Mouse (Mus musculus) midbrain, embryonic 12.5 days (tissue): ENCODE data around the gene Ndufb4. TPM values are rescaled to one million over a fixed set of nuclear protein-coding genes. Genes with fewer than 3 reads are reported as not detected.

ENCODE experiments used
- ATAC-seq: fragments of 200-750 bp; cut with Nextera tagmentation; 2 replicates; pipeline ENCODE4 v1.8.0; 2017; ENCODE audit warnings: low read depth, moderate TSS enrichment, moderate library complexity; ENCODE audit not compliant: low FRiP score
- H3K27ac ChIP-seq: fragments of 300-500 bp; sonication (generic); replicated peaks from 2 replicates; pipeline ENCODE4 v1.5.1; 2016; ENCODE audit warnings: mild to moderate bottlenecking
- H3K27me3 ChIP-seq: fragments of 300-500 bp; sonication (generic); 2 replicates; pipeline ENCODE4 v1.6.1; 2016; ENCODE audit warnings: mild to moderate bottlenecking
- H3K36me3 ChIP-seq: fragments of 300-500 bp; sonication (generic); 2 replicates; pipeline ENCODE4 v1.6.1; 2016
- H3K4me1 ChIP-seq: fragments of 300-500 bp; sonication (generic); 2 replicates; pipeline ENCODE4 v1.6.1; 2016
- H3K4me2 ChIP-seq: fragments of 300-500 bp; sonication (generic); replicated peaks from 2 replicates; pipeline ENCODE4 v1.6.1; 2016; ENCODE audit warnings: mild to moderate bottlenecking, moderate library complexity
- H3K4me3 ChIP-seq: fragments of 300-500 bp; sonication (generic); 2 replicates; pipeline ENCODE4 v1.5.1; 2016; ENCODE audit warnings: mild to moderate bottlenecking
- H3K9ac ChIP-seq: fragments of 300-500 bp; sonication (generic); replicated peaks from 2 replicates; pipeline ENCODE4 v1.6.1; 2016; ENCODE audit warnings: mild to moderate bottlenecking, moderate library complexity
- H3K9me3 ChIP-seq: fragments of 300-500 bp; sonication (generic); 2 replicates; pipeline ENCODE4 v1.6.1; 2016; ENCODE audit warnings: mild to moderate bottlenecking
- WGBS: fragments of 180-500 bp; shearing (Covaris S2); methylation state at CpG from one replicate; pipeline ENCODE4 v1.1.7; 2016; 5-methylcytosine and 5-hydroxymethylcytosine counted together
- polyA plus RNA-seq: library from polyadenylated mRNA; unstranded; fragments of >200 nt; fragmentation: Nextera tagmentation; extraction: Ambion mirVana; gene quantifications from 2 replicates; pipeline ENCODE4 v1.2.1, GENCODE M21; 2016

The Ndufb4 gene
- polyA plus RNA-seq, 1 experiment from 2014 or later = 65.8 TPM

DNA sequence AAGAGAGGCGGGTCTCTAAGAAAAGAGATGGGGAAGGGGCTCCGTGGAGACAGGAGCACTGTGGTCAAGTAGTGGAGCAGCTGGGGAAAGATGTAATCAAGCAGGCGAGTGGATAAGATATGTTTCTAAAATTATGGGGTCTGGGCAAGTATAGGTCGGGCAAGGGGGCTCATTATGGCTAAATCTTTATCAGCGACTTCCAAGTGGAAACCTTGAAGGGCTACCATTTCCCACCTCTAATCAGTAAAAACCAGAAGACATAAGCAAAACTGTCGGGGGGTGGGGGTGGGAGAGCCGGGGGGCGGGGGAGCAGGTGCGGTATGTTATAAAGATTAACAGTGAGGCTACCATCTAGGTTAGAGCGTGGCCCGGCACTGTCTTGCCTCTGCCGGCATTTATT lies 32.6 kb upstream of the Ndufb4 start:
- Histone ChIP-seq H3K36me3 (no peaks in the 10 kb centered on the region), H3K27me3 (no peaks in the 10 kb centered on the region), H3K9ac (no peak overlapping the region), H3K4me2 (no peak overlapping the region), H3K9me3 (no peaks in the 10 kb centered on the region), H3K27ac (peak overlapping the region; percentile 87), H3K4me3 (no peak overlapping the region), H3K4me1 (peaks cover 37% of the 10 kb centered on the region)
- ATAC-seq = no peak
- WGBS = 73% methylated on average over 12 of the region's 12 CpGs

DNA sequence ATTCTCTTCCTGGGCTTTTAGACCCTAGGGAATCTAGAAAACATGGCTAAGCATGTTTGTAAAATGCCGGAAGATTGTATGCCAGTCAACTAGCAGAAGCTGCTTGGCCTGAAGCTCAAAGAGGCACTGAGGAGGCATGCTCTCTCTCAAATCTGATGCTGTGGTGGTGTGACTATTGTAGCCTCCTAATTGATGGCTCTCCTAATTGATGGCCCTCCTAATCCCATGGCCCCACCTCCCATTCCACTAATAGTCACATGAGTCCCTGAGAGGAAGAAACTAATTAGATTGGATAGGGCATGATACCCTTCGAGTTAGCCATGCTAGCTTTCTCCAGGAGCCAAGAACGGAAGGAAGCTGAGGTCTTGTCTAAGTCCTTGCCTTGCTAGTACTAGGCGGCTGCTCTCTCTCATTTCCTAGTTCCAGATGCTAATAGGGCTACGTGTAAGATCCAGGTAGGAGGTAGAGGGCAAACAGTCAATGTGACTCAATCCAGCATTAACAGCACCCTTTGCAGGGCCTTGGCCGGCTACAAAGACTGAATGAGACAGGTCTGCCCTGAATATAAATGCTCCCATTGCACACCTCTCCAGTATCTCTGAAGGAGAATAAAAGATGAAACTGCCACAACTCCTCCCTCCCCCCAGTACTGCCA lies 31.8 kb upstream of the Ndufb4 start:
- no peaks in the 10 kb centered on the region for H3K36me3 ChIP-seq
- H3K4me3 ChIP-seq = no peak overlapping the region
- WGBS = 64% methylated on average over 6 of the region's 6 CpGs
- H3K4me1 ChIP-seq = peaks cover 37% of the 10 kb centered on the region
- no peaks in the 10 kb centered on the region for H3K9me3 ChIP-seq
- no peak overlapping the region for H3K9ac ChIP-seq
- H3K27me3 ChIP-seq = no peaks in the 10 kb centered on the region
- no peak overlapping the region for H3K4me2 ChIP-seq
- no peak for ATAC-seq
- H3K27ac ChIP-seq = peak overlapping the region; percentile 87

DNA sequence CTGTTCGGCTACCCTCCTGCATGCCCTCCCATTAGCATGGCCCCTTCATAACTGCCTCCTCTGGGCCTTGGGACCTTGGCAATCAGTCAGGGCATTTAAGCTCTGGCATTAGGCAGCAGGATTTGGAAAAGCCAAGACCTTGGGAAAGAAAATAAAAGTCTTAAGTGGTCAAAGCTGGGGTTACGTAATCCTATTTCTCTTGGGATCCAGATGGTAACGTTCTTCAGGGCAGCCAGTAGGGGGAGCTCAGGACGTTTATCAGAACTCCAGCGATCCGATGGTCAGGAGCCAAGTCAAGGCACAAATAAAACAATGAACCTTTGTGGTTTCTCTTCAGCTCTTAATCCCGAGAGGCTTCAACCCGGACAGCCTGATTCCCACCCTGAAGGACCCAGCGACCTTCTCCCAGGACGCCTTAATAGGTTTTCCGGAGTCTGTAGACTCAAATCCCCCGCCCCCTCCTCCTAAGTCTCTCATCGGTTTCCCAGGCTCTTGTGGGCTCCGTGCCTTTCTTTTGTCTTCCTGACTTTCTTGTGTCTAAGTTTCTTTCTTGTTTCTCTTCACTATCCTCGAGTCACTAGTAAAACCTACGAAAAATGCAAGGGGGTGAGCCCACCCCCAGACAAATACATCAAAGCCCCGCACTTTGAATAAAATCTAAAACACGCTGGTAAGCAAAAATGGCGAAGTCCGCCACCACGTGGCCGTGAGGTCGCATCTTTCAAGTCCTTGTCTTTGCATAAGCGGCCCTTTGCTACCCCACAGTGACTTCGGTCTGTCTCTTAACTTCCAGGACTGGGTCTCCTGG lies 30.6 kb upstream of the Ndufb4 start:
- Histone ChIP-seq H3K4me2 (peak overlapping the region; percentile 54), H3K9ac (peak overlapping the region; percentile 54), H3K36me3 (no peaks in the 10 kb centered on the region), H3K9me3 (no peaks in the 10 kb centered on the region), H3K4me1 (peaks cover 37% of the 10 kb centered on the region), H3K27me3 (no peaks in the 10 kb centered on the region), H3K27ac (peak overlapping the region; percentile 89), H3K4me3 (peak overlapping the region; percentile 37)
- ATAC-seq = peak; percentile 65
- WGBS = 1% methylated on average over 25 of the region's 25 CpGs

DNA sequence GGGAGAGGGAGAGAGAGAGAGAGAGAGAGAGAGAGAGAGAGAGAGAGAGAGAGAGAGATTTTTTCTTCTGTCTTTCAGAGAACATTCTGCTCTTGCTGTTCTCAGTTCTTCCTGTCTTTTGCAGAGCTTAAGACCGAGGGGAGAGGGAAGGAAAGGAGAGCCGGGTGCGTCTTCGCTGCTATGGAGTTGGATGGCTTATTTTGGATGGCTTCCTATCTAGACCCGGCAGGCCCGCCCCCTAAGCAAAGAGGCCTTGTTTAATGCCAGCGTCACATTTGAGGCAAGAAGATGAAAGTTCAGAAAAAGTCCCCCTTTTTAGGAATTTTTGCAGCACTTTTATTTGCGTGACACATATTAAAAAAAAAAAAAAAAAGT lies 30.0 kb upstream of the Ndufb4 start:
- peaks cover 37% of the 10 kb centered on the region for H3K4me1 ChIP-seq
- H3K4me2 ChIP-seq = peak overlapping the region; percentile 54
- H3K9ac ChIP-seq = peak overlapping the region; percentile 35
- H3K27me3 ChIP-seq = no peaks in the 10 kb centered on the region
- peak overlapping the region; percentile 37; the same call in 1 of the 2 replicates for H3K4me3 ChIP-seq
- H3K36me3 ChIP-seq = no peaks in the 10 kb centered on the region
- 0 out of 2 replicates have a peak, but pooled peaks have one; percentile 9 for ATAC-seq
- peak overlapping the region; percentile 89 for H3K27ac ChIP-seq
- WGBS = 10% methylated on average over 8 of the region's 8 CpGs
- no peaks in the 10 kb centered on the region for H3K9me3 ChIP-seq

DNA sequence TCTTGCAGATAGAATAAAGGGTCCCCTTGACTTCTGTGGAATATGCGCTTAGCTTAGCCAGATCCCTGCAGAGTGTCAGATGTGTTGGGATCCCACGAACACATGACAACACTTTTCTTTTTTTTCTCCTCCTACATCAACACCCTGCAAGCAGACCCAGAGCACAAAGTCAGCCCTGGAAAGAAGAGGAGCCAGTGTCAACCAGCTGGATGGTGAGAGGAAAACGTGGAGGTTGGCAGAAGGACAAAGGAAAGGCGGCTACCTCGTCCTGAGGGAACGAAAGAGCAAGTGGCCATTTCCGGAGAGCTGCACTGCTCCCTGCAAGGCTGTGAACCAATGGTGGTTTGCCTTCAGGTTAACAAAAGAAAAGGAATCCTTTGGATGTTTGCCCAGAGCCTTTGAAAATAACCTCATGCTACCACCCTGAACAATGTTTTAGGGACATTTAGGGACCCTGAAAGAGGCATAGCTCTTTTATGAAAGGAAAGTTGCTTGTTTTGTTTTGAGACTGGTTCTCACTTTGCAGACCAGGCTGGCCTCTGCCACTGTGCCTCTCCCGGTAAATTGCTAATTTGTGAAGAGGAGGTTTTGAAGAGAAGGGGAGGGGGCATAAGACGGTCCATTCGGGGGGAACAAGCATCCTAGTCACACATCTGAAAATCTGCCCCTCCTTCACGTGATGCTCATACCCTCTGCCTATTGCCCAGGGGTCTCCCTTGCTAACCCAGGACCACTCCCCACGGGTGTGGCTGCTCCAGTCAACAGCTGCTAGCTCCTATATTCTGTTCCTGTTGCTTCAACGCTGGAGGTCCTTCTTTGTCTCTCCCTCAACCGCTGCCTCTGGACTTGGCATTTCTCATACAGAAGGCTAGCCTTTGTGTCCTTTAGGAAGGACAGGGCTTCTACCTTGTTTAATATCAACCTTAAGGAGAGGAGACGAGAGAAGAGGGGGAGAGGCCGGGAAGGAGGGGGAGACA lies 29.2 kb upstream of the Ndufb4 start:
- H3K36me3 ChIP-seq = no peaks in the 10 kb centered on the region
- peak overlapping the region; percentile 89 for H3K27ac ChIP-seq
- WGBS = 7% methylated on average over 16 of the region's 16 CpGs
- peak overlapping the region; percentile 54 for H3K4me2 ChIP-seq
- no peaks in the 10 kb centered on the region for H3K9me3 ChIP-seq
- ATAC-seq = peak; percentile 65
- peaks cover 37% of the 10 kb centered on the region for H3K4me1 ChIP-seq
- H3K4me3 ChIP-seq = peak overlapping the region; percentile 5; the same call in 1 of the 2 replicates
- no peaks in the 10 kb centered on the region for H3K27me3 ChIP-seq
- H3K9ac ChIP-seq = peak overlapping the region; percentile 35

DNA sequence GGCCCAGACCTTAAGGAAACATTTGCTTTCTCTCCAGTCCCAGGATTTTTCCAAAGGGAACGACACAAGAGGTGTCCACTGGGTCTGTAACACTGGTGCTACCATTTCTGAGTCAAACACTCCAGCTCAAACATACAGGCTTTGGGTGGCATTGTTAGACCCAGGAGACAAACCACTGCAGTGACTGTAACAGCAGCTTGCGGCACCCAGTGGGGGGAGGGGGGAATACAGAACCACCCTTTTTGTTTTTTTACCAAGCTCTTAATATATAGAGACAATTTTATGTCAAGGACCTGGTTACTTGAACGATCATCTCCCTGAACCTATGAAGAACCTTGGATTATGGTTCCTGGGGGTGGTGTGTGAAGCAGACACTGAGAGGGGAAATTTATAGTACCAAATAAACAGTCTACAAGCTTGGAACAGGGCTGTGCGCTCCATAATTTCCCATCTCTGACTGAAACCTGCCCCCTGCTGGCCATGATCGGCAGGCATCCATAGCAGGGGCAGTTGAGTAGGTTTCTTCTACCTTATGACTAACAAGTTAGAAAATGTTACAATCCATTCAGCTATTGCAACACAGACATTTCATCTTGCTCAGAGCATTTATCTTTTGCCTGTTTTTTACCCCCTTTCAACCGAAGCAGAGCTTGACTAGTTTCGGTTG lies 28.2 kb upstream of the Ndufb4 start:
- no peak for ATAC-seq
- no peak overlapping the region for H3K9ac ChIP-seq
- no peak overlapping the region for H3K4me2 ChIP-seq
- no peaks in the 10 kb centered on the region for H3K27me3 ChIP-seq
- no peaks in the 10 kb centered on the region for H3K9me3 ChIP-seq
- H3K36me3 ChIP-seq = no peaks in the 10 kb centered on the region
- peak overlapping the region; percentile 89 for H3K27ac ChIP-seq
- 46% methylated on average over 7 of the region's 7 CpGs for WGBS
- H3K4me1 ChIP-seq = peaks cover 37% of the 10 kb centered on the region
- no peak overlapping the region for H3K4me3 ChIP-seq

DNA sequence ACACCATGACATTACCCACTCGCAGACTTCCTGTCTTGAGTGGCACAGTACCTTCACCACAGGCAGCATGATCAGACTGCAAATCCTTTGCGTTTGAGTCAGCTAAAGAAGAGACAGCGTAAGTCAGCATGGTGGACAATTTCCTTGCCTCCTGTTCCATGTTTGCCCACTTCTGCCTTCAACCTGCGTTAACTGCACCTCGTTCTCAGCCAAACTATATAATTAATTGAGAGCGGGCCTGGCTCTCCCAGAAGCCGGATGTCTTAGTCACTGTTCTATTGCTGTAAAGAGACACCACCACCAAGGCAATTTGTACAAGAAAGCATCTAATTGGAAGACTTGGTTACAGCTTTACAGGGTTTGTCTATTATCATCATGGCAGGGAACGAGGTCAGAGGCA lies 26.6 kb upstream of the Ndufb4 start:
- Histone ChIP-seq H3K27ac (no peak overlapping the region), H3K36me3 (no peaks in the 10 kb centered on the region)

DNA sequence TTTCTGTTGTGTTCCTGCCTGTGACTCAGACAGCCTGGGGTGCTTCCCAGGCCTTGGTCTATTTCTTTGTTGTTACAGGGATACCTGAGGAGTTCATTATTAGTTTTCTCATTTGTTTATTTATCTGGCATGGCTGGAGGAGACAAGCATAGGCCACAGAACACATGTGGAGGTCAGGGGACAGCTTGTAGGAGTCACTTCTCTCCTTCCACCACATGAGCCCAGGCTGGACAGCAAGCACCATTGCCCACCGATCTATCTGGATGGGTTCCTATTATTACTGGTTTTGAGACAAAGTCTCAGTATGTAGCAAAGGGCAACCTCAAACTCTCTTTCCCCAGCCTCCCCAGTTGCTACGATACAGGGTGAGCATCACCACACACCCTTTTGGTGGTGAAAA lies 26.0 kb upstream of the Ndufb4 start:
- no peaks in the 10 kb centered on the region for H3K9me3 ChIP-seq
- no peak for ATAC-seq
- H3K4me3 ChIP-seq = no peak overlapping the region
- H3K4me1 ChIP-seq = peaks cover 35% of the 10 kb centered on the region
- 76% methylated on average over 2 of the region's 2 CpGs for WGBS
- no peaks in the 10 kb centered on the region for H3K36me3 ChIP-seq
- no peak overlapping the region for H3K9ac ChIP-seq
- no peaks in the 10 kb centered on the region for H3K27me3 ChIP-seq
- H3K4me2 ChIP-seq = no peak overlapping the region
- H3K27ac ChIP-seq = no peak overlapping the region

More for the DNA sequence above, 26.6 kb upstream of the Ndufb4 start:
- 80% methylated on average over 8 of the region's 8 CpGs for WGBS
- no peak for ATAC-seq
- Histone ChIP-seq H3K9ac (no peak overlapping the region), H3K9me3 (no peaks in the 10 kb centered on the region), H3K4me1 (peaks cover 42% of the 10 kb centered on the region), H3K4me3 (no peak overlapping the region), H3K27me3 (no peaks in the 10 kb centered on the region), H3K4me2 (no peak overlapping the region)

DNA sequence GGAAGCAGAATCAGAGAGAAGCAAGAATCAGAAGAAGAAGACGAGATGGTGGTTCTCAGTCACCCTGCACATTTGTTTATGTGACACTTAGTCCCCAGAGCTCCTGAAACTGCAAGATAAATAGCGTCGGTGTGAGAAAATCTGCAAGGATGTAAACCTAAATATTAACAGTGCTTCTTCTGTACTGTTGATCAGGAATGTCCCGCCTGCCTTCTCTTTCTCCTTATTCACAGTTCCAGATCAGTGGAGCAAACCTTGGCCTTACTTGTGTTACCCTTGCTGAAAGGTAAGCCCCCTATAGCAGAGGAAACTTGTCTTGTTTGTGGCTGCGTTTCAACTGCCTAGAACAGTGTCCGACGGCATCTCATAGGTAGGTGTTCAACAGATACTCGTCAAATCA lies 23.3 kb upstream of the Ndufb4 start:
- Histone ChIP-seq H3K9ac (no peak overlapping the region), H3K27me3 (no peaks in the 10 kb centered on the region), H3K4me1 (peaks cover 17% of the 10 kb centered on the region; the same call in 1 of the 2 replicates), H3K4me2 (no peak overlapping the region), H3K9me3 (no peaks in the 10 kb centered on the region), H3K4me3 (no peak overlapping the region), H3K27ac (no peak overlapping the region), H3K36me3 (no peaks in the 10 kb centered on the region)
- no peak for ATAC-seq
- WGBS = 80% methylated on average over 8 of the region's 8 CpGs

DNA sequence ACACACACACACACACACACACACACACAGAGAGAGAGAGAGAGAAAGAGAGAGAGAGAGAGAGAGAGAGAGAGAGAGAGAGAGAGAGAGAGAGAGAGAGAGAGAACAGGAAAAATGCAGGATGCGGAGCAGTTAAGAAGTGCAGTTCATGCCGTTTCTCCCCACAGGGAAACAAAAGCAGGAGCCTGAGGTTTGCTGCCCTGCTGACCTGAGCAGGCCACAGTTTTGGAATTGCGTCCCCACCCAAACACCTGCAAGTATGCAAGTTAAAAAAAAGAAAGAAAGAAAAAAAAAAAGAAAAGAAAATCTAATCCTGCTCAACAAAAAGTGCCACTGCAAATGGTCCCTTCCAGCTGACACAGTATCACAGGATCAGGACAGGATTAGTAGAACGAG lies 22.4 kb upstream of the Ndufb4 start:
- H3K4me3 ChIP-seq = no peak overlapping the region
- no peak overlapping the region for H3K9ac ChIP-seq
- H3K36me3 ChIP-seq = no peaks in the 10 kb centered on the region
- H3K4me2 ChIP-seq = peak overlapping the region; percentile 19
- ATAC-seq = no peak
- no peak overlapping the region for H3K27ac ChIP-seq
- peaks cover 17% of the 10 kb centered on the region; the same call in 1 of the 2 replicates for H3K4me1 ChIP-seq
- WGBS = 18% methylated on average over 4 of the region's 4 CpGs
- no peaks in the 10 kb centered on the region for H3K9me3 ChIP-seq
- no peaks in the 10 kb centered on the region for H3K27me3 ChIP-seq

DNA sequence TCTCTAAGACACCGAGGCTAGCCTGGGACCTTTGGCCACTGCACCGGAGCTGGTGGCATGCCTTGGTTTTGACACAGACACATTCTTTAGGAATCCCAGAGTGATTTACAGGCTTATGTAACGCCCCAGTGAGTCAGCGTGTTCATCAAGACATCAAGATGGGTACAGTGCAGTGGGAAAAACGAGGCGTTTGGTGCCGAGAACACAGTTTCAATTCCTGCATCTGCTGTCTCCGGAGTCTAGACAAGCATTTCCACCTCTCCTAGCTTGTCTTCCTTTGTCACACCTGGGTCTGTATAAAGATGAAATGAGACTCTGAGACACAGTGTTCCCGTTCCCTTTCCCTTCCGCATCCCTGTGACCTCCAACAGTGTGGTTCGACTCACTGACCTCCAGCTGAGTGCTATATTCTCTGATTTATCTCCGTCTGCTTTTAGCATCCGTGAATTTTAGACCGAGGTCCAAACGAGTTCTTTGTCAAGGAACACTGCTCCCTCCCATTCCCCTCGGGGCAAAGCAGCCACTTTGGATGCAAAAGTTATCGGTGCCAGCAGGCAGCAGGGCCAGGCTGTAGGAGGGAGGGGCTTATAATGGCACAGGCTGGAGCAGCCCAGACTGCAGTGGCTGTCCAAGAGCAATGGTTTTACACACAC lies 21.9 kb upstream of the Ndufb4 start:
- H3K4me1 ChIP-seq = peaks cover 17% of the 10 kb centered on the region; the same call in 1 of the 2 replicates
- peak overlapping the region; percentile 19 for H3K4me2 ChIP-seq
- WGBS = 50% methylated on average over 17 of the region's 17 CpGs
- H3K36me3 ChIP-seq = no peaks in the 10 kb centered on the region
- no peak overlapping the region for H3K27ac ChIP-seq
- H3K27me3 ChIP-seq = no peaks in the 10 kb centered on the region
- no peak overlapping the region for H3K4me3 ChIP-seq
- ATAC-seq = peak; percentile 75
- no peaks in the 10 kb centered on the region for H3K9me3 ChIP-seq
- H3K9ac ChIP-seq = no peak overlapping the region
